Mouse (Mus musculus) liver, embryonic 15.5 days (tissue): ENCODE measurements around the gene Nemf. TPM values are rescaled to one million over a fixed set of nuclear protein-coding genes. Genes with fewer than 3 reads are reported as not detected.

ENCODE experiments used
- ATAC-seq: fragments of 200-750 bp; cut with Nextera tagmentation; 2 replicates; pipeline ENCODE4 v1.8.0; 2017; ENCODE audit warnings: moderate number of reproducible peaks, mild to moderate bottlenecking, moderate library complexity; ENCODE audit not compliant: insufficient read depth
- H3K27ac ChIP-seq: fragments of 300-500 bp; sonication (generic); replicated peaks from 2 replicates; pipeline ENCODE4 v1.5.1; 2015; ENCODE audit warnings: mild to moderate bottlenecking, inconsistent platforms
- H3K27me3 ChIP-seq: fragments of 300-500 bp; sonication (generic); 2 replicates; pipeline ENCODE4 v1.6.1; 2015; ENCODE audit warnings: mild to moderate bottlenecking, inconsistent platforms
- H3K36me3 ChIP-seq: fragments of 300-500 bp; sonication (generic); replicated peaks from 2 replicates; pipeline ENCODE4 v1.6.1; 2015; ENCODE audit warnings: moderate library complexity, mild to moderate bottlenecking, inconsistent platforms
- H3K4me1 ChIP-seq: fragments of 300-500 bp; sonication (generic); replicated peaks from 2 replicates; pipeline ENCODE4 v1.6.1; 2015; ENCODE audit warnings: inconsistent platforms
- H3K4me2 ChIP-seq: fragments of 300-500 bp; sonication (generic); 2 replicates; pipeline ENCODE4 v1.6.1; 2015; ENCODE audit warnings: moderate library complexity, mild to moderate bottlenecking, inconsistent platforms
- H3K4me3 ChIP-seq: fragments of 300-500 bp; sonication (generic); replicated peaks from 2 replicates; pipeline ENCODE4 v1.5.1; 2015; ENCODE audit warnings: mild to moderate bottlenecking, inconsistent platforms
- H3K9ac ChIP-seq: fragments of 300-500 bp; sonication (generic); 2 replicates; pipeline ENCODE4 v1.6.1; 2015; ENCODE audit warnings: moderate library complexity, mild to moderate bottlenecking, inconsistent platforms
- H3K9me3 ChIP-seq: fragments of 300-500 bp; sonication (generic); replicated peaks from 2 replicates; pipeline ENCODE4 v1.6.1; 2016; ENCODE audit warnings: inconsistent platforms
- whole genome bisulfite sequencing: fragments of 180-500 bp; shearing (Covaris S2); methylation state at CpG from one replicate; pipeline ENCODE4 v1.1.7; 2015; ENCODE audit warnings: mixed read lengths; ENCODE audit not compliant: insufficient replicate concordance; 5-methylcytosine and 5-hydroxymethylcytosine counted together
- polyA plus RNA-seq: library from polyadenylated mRNA; unstranded; fragments of >200 nt; fragmentation: Nextera tagmentation; extraction: Ambion mirVana; gene quantifications from 2 replicates; pipeline ENCODE4 v1.2.1, GENCODE M21; 2015

Nemf gene
- polyA plus RNA-seq, 1 experiment from 2014 or later, result 33.1 TPM

DNA sequence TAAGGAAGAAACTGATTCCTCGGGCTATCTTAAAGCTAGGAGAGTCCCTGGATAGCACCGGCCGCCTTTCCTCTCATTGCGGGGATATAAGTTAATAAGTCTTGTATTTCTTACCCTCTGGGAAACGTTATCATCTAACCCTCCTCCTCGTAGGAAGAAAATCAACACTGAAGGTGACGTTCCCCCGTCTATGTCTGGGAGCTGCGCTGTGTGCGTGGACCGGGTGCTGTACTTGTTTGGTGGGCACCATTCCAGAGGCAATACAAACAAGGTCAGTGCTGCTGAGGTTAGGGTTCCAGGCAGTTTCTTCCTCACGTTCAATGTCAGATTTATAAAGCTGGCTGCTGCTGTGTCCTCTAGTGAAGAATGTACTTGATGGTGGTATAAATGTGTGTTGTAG lies 54.8 kb downstream of the Nemf start:
- Histone ChIP-seq H3K4me3 (no peak overlapping the region), H3K4me2 (no peak overlapping the region), H3K9me3 (no peaks in the 10 kb centered on the region), H3K36me3 (peaks cover 70% of the 10 kb centered on the region), H3K9ac (no peak overlapping the region), H3K4me1 (peaks cover 24% of the 10 kb centered on the region), H3K27me3 (no peaks in the 10 kb centered on the region), H3K27ac (no peak overlapping the region)
- ATAC-seq, result no peak
- WGBS, result 90% methylated on average over 12 of the region's 12 CpGs

DNA sequence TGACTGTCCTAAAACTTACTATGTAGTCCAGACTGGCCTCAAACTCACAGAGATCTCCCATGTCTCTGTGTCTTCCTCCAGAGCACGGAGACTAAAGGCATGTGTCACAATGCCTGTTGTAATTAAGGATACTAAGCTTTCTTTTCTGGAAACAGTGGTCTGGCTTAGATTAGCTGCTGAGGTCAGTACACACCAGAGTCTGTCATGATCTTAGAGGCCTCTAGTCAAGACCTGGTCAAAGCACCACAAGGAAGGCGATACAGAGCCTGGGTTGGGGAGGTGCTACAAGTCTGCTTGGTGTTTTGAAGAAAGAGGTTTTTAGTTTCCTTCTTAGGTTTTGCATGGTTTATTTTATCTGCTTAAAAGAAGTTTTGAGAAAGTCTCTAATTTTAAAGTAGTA lies 56.6 kb downstream of the Nemf start:
- Histone ChIP-seq H3K4me3 (no peak overlapping the region), H3K27ac (no peak overlapping the region), H3K4me2 (no peak overlapping the region), H3K27me3 (no peaks in the 10 kb centered on the region), H3K9ac (no peak overlapping the region), H3K4me1 (peaks cover 35% of the 10 kb centered on the region), H3K9me3 (no peaks in the 10 kb centered on the region), H3K36me3 (peaks cover 52% of the 10 kb centered on the region)
- ATAC-seq, result no peak
- 89% methylated on average over 2 of the region's 2 CpGs for WGBS

DNA sequence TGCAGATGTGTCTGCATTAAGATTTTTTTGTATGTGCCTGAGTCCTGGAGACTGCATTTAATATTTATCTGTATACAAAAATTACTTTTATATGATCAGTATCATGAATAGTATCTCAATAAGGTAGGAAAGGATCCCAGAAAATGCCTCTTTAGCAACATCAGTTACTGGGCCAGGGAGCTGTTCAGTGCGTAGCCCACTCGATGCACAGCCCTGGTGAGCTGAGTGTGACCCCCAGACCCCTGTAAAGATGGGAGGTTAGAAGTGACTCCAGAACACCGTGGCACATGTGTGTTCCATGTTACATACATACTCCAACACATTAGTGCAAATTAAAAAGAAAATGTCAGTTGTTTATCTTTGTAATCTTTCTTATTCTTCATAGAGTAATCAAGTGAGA lies 57.1 kb downstream of the Nemf start:
- H3K27ac ChIP-seq, result no peak overlapping the region
- H3K9me3 ChIP-seq, result no peaks in the 10 kb centered on the region
- 90% methylated on average over 3 of the region's 3 CpGs for WGBS
- H3K4me3 ChIP-seq, result no peak overlapping the region
- H3K27me3 ChIP-seq, result no peaks in the 10 kb centered on the region
- no peak for ATAC-seq
- peaks cover 47% of the 10 kb centered on the region for H3K36me3 ChIP-seq
- peaks cover 40% of the 10 kb centered on the region for H3K4me1 ChIP-seq
- no peak overlapping the region for H3K9ac ChIP-seq
- no peak overlapping the region; the same call in 1 of the 2 replicates for H3K4me2 ChIP-seq

DNA sequence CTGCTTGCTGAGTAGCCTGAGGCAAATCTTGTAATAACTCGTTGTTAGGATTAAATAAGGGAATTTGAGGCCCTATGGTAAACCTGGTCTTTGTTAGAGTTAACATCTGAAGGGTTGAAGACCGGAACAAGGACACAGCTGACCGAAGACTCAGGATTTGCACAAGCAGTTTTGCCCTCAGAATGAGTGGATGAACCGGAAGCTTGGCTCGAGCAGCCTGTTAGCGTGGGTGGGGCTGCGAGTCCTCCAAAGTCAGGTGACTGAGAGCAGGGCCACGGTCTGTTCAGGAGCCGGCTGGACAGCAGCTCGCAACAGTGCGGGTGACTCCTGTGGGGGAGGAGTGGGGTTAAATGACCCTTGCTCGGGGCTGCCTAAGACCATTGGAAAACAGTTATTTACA lies 57.7 kb downstream of the Nemf start:
- Histone ChIP-seq H3K4me1 (peaks cover 46% of the 10 kb centered on the region), H3K27me3 (no peaks in the 10 kb centered on the region), H3K9me3 (no peaks in the 10 kb centered on the region), H3K4me3 (peak overlapping the region; percentile 91), H3K36me3 (peaks cover 42% of the 10 kb centered on the region), H3K27ac (peak overlapping the region; percentile 97), H3K4me2 (peak overlapping the region; percentile 82), H3K9ac (no peak overlapping the region)
- WGBS, result 64% methylated on average over 12 of the region's 12 CpGs
- no peak for ATAC-seq

DNA sequence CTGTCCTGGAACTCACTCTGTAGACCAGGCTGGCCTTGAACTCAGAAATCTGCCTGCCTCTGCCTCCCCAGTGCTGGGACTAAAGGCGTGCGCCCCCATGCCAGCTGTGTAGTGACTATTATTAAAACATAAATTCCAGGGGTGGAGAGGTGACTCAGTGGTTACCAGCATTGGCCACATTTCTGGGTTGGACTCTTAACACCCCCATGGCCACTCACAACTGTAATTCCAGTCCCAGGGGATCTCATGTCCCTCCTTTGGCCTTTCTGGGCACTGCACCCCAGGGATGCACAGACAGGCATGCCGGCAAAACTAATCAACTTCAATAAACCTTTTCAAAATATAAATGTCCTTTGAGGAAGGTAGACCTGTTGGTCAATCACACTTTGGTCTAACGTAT lies 58.7 kb downstream of the Nemf start:
- ATAC-seq, result no peak
- 83% methylated on average over 4 of the region's 4 CpGs for WGBS
- H3K9ac ChIP-seq, result peak overlapping the region; percentile 97
- H3K27ac ChIP-seq, result peak overlapping the region; percentile 97
- peak overlapping the region; percentile 91 for H3K4me3 ChIP-seq
- H3K9me3 ChIP-seq, result no peaks in the 10 kb centered on the region
- H3K36me3 ChIP-seq, result peaks cover 34% of the 10 kb centered on the region
- H3K27me3 ChIP-seq, result no peaks in the 10 kb centered on the region
- H3K4me1 ChIP-seq, result peaks cover 56% of the 10 kb centered on the region
- H3K4me2 ChIP-seq, result peak overlapping the region; percentile 82

DNA sequence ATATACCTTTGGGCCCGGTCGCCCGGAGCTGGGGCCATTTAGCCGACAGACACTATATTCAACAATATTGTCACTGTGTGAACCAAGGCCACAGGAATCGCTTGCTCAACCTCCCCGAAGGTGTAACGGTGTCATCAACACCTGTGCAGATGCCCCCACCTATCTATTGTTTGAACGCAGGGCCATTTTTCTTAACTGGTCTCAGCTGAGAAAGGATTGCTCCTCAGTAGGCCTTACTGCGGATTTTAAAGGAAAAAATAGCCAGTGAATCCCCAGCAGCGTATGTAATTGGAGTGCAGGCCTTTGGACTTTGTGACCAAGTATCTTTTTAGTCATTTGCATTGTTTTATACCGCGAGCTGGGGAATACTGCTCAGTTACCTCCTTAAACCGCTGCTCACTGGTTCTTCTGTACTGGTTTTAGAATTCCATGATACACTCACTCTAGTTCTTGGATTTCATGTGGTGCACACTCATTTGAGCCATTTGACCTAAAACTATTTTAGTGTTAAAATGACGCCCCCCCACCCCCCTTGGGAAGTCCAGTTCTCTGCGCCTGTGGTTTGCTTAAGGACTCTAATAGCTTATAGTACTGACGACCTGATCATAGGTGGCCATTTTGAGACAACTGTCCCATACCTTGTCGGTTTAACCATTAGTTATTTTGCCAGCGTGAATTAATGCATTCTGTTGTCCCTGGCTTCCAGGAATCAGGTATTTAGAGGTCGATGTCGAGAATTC lies 59.4 kb downstream of the Nemf start:
- Histone ChIP-seq H3K4me3 (peak overlapping the region; percentile 91), H3K9me3 (no peaks in the 10 kb centered on the region), H3K27me3 (no peaks in the 10 kb centered on the region), H3K9ac (peak overlapping the region; percentile 97), H3K27ac (peak overlapping the region; percentile 97), H3K4me1 (peaks cover 61% of the 10 kb centered on the region), H3K36me3 (peaks cover 27% of the 10 kb centered on the region), H3K4me2 (peak overlapping the region; percentile 82)
- WGBS, result 15% methylated on average over 20 of the region's 20 CpGs
- no peak for ATAC-seq

DNA sequence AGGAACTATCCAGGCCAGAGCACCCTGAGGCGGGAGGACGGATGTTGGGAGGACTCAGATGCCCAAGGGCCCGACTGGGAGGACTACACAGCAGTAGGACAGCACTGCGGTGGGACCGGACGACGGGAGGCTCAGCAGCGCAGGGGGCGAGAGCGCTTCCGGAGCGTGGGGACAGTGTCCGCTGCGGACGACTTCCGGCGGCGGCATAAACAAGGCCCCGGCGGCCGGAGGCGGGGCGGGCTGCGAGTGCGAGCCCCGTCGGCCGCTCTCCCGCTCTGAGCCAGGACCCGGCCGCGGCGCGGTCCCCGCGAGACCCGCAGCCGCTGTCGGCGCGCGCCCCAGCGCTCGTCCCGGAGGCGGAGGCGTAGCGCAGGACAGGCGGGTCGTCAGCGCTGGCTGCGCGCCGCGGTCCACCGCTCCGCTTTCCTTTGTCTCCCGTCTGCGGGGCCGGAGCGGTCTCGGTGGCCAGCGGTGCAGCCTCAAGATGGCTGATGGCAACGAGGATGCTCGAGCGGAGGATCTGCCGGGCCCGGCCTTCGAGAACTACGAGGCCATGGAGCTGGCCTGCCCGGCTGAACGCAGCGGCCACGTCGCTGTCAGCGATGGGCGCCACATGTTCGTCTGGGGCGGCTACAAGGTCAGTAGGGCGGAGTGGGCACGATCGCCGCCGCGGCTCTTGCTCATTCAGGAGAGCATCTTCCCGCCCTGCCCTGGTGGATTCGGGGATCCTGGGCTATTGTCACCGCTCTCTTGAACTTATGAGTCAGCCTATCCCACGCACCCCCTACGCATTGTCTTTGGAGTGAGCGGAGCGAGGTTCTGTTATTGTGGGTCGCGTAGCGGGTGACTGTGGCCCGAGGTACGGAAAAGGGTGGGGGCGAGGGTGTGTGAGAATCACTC lies 60.2 kb downstream of the Nemf start, which contains the start of gene Klhdc2:
Klhdc2 (plus strand) TSS at position 171 of the 900 bp plus-strand sequence.
- Histone ChIP-seq H3K27me3 (no peaks in the 10 kb centered on the region), H3K4me2 (peak within 1 kb of the TSS; percentile 82), H3K9ac (peak within 1 kb of the TSS; percentile 97), H3K4me3 (peak within 1 kb of the TSS; percentile 91), H3K27ac (peak within 1 kb of the TSS; percentile 97), H3K9me3 (no peaks in the 10 kb centered on the region), H3K36me3 (peaks cover 19% of the 10 kb centered on the region), H3K4me1 (peaks cover 69% of the 10 kb centered on the region)
- ATAC-seq, result peak; percentile 66
- under 1% methylated on average over 89 of the region's 98 CpGs for WGBS

DNA sequence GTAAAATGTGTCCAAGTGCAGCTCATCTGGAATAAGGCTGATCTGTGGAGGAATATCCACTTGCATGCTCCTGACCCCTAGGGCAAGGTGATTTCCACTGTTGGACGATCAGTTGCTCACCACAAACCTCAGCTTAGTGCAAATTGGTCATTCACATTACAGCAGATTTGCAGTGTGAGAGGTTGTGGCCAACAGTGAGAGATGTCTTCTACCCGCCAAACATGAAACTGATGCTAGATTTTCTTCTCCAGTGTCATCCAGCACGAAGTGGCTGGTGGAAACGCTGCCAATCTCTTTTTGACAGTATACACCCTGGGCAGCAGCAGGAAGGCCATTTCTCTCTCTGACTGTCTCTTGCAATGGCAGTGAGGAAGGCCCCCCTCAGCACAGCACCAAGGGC lies 61.3 kb downstream of the Nemf start:
- Histone ChIP-seq H3K9me3 (no peaks in the 10 kb centered on the region), H3K36me3 (peaks cover 9% of the 10 kb centered on the region), H3K9ac (0 out of 2 replicates have a peak overlapping the region, but pooled peaks have one; percentile 97), H3K27me3 (no peaks in the 10 kb centered on the region), H3K4me1 (peaks cover 73% of the 10 kb centered on the region), H3K4me3 (peak overlapping the region; percentile 91; the same call in 1 of the 2 replicates), H3K27ac (peak overlapping the region; percentile 97), H3K4me2 (peak overlapping the region; percentile 82)
- 69% methylated on average over 4 of the region's 4 CpGs for whole genome bisulfite sequencing
- no peak for ATAC-seq

DNA sequence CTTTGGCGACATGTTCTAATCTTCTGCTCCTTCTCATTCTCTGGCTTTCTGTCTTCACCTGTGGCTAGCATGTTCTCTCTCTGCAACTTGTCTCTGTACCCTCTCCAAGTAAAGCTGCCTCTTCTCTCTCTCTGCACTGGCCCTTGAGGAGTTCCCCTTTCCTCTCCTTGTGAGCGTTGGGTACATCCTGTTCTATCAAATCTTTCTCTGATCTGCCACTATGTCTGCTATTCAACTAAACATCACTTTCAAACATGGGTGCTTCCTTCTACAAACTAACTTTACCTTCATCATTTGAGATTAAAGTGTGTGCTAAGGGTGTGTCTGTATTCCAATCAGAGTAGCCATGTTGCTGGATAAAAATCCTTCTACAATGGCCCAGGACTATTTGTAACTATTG lies 62.0 kb downstream of the Nemf start:
- no peak overlapping the region for H3K4me3 ChIP-seq
- peaks cover 76% of the 10 kb centered on the region for H3K4me1 ChIP-seq
- WGBS, result 42% methylated on average over 2 of the region's 2 CpGs
- H3K9ac ChIP-seq, result no peak overlapping the region
- H3K9me3 ChIP-seq, result no peaks in the 10 kb centered on the region
- H3K4me2 ChIP-seq, result no peak overlapping the region; the same call in 1 of the 2 replicates
- ATAC-seq, result no peak
- H3K27me3 ChIP-seq, result no peaks in the 10 kb centered on the region
- peak overlapping the region; percentile 97 for H3K27ac ChIP-seq
- H3K36me3 ChIP-seq, result peaks cover 2% of the 10 kb centered on the region; the same call in 1 of the 2 replicates

DNA sequence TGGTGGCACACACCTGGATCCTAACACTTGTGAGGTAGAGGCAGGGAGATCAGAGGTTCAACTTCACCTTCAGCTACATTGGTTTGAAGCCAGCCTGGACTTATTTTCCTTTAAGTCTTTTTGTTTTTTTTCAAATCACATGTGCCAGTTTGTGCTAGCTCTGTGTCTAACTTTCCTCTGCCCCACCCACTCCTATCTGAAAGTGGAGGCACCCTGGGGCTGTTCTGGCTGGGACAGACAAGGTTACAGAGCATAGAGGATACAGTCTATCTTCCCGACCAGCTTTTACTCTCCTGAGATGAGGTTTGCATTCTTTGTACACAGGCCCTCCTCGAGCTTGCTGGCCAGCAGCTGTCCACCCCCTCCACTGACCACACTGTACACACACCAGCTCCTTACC lies 63.1 kb downstream of the Nemf start:
- 10% methylated on average over 2 of the region's 2 CpGs for WGBS
- no peaks in the 10 kb centered on the region for H3K9me3 ChIP-seq
- peak overlapping the region; percentile 68 for H3K4me2 ChIP-seq
- H3K27ac ChIP-seq, result peak overlapping the region; percentile 97
- H3K36me3 ChIP-seq, result no peaks in the 10 kb centered on the region
- peak overlapping the region; percentile 24 for H3K4me3 ChIP-seq
- H3K9ac ChIP-seq, result peak overlapping the region; percentile 37
- no peaks in the 10 kb centered on the region for H3K27me3 ChIP-seq
- H3K4me1 ChIP-seq, result peaks cover 73% of the 10 kb centered on the region
- ATAC-seq, result peak; percentile 92

DNA sequence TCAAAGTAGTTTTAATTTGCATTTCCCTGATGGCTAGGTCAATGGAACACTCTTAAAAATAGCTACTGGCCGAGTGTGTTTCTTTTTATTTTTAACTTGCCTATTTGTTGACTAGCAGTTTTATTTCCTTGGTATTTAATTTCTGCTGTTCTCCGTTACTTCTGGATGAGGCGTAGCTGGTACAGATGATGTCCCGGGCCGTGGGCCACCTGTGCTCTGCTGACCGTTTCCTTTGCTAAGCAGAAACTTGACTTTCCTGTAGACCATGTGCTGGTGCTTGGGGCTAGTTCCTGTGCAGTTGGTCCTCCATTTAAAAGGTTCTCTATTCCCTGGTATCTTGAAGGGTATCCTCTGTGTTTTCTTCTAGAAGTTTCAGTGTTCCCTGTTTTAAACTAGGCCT lies 64.6 kb downstream of the Nemf start:
- H3K4me3 ChIP-seq, result no peak overlapping the region
- no peaks in the 10 kb centered on the region for H3K9me3 ChIP-seq
- no peak overlapping the region for H3K4me2 ChIP-seq
- no peak for ATAC-seq
- H3K27me3 ChIP-seq, result no peaks in the 10 kb centered on the region
- 82% methylated on average over 6 of the region's 6 CpGs for WGBS
- peak overlapping the region; percentile 61 for H3K27ac ChIP-seq
- H3K36me3 ChIP-seq, result no peaks in the 10 kb centered on the region
- peaks cover 68% of the 10 kb centered on the region for H3K4me1 ChIP-seq
- H3K9ac ChIP-seq, result peak overlapping the region; percentile 18; the same call in 1 of the 2 replicates
